Mouse (Mus musculus) limb, embryonic 13.5 days (tissue): ENCODE results near the gene Camk1d. TPM values are rescaled to one million over a fixed set of nuclear protein-coding genes. Genes with fewer than 3 reads are reported as not detected.
A peak's percentile ranks its signal among the peaks of the same experiment; 100 is the strongest.
"Not testable (repeated sequence)": the region's sequence is repeated elsewhere in the genome, so short reads cannot be mapped to it uniquely, and the experiment has no call there.

Experiments
- ATAC-seq: fragments of 200-750 bp; cut with Nextera tagmentation; 2 replicates; pipeline ENCODE4 v1.8.0; 2017; ENCODE audit warnings: low read depth, moderate number of reproducible peaks, moderate TSS enrichment; ENCODE audit not compliant: low FRiP score
- H3K27ac ChIP-seq: fragments of 300-500 bp; sonication (generic); 2 replicates; pipeline ENCODE4 v1.5.1; 2015; ENCODE audit warnings: inconsistent platforms, mild to moderate bottlenecking, moderate library complexity
- H3K27me3 ChIP-seq: fragments of 300-500 bp; sonication (generic); 2 replicates; pipeline ENCODE4 v1.6.1; 2015; ENCODE audit warnings: mild to moderate bottlenecking, inconsistent platforms
- H3K36me3 ChIP-seq: fragments of 300-500 bp; sonication (generic); 2 replicates; pipeline ENCODE4 v1.6.1; 2015; ENCODE audit warnings: inconsistent platforms, mild to moderate bottlenecking, moderate library complexity
- H3K4me1 ChIP-seq: fragments of 300-500 bp; sonication (generic); 2 replicates; pipeline ENCODE4 v1.6.1; 2015; ENCODE audit warnings: inconsistent platforms
- H3K4me2 ChIP-seq: fragments of 300-500 bp; sonication (generic); replicated peaks from 2 replicates; pipeline ENCODE4 v1.6.1; 2015; ENCODE audit warnings: inconsistent platforms, mild to moderate bottlenecking, moderate library complexity
- H3K4me3 ChIP-seq: fragments of 300-500 bp; sonication (generic); 2 replicates; pipeline ENCODE4 v1.5.1; 2015; ENCODE audit warnings: moderate library complexity, mild to moderate bottlenecking, inconsistent platforms
- H3K9ac ChIP-seq: fragments of 300-500 bp; sonication (generic); 2 replicates; pipeline ENCODE4 v1.6.1; 2015; ENCODE audit warnings: mild to moderate bottlenecking, inconsistent platforms
- H3K9me3 ChIP-seq: fragments of 300-500 bp; sonication (generic); 2 replicates; pipeline ENCODE4 v1.6.1; 2016; ENCODE audit warnings: inconsistent platforms
- WGBS: fragments of 180-500 bp; shearing (Covaris S2); methylation state at CpG from one replicate; pipeline ENCODE4 v1.1.7; 2015; 5-methylcytosine and 5-hydroxymethylcytosine counted together
- polyA plus RNA-seq: library from polyadenylated mRNA; unstranded; fragments of >200 nt; fragmentation: Nextera tagmentation; extraction: Ambion mirVana; gene quantifications from 2 replicates; pipeline ENCODE4 v1.2.1, GENCODE M21; 2015

The Camk1d gene
- polyA plus RNA-seq, 1 experiment from 2014 or later = 2.9 TPM

GRCm38 (mm10) chr2:5602044-5602443, 112.3 kb downstream of the Camk1d start:
- H3K27ac ChIP-seq = no peak overlapping the region
- no peaks in the 10 kb centered on the region for H3K36me3 ChIP-seq
- WGBS = 85% methylated on average over 1 of the region's 1 CpGs
- no peak overlapping the region for H3K4me3 ChIP-seq
- no peak overlapping the region for H3K9ac ChIP-seq
- H3K9me3 ChIP-seq = no peaks in the 10 kb centered on the region
- peaks cover 24% of the 10 kb centered on the region for H3K4me1 ChIP-seq
- no peak overlapping the region for H3K4me2 ChIP-seq
- no peaks in the 10 kb centered on the region for H3K27me3 ChIP-seq
- ATAC-seq = no peak

- not testable (repeated sequence) for H3K4me3 ChIP-seq, H3K9ac ChIP-seq, H3K4me2 ChIP-seq, H3K27ac ChIP-seq, H3K27me3 ChIP-seq, H3K9me3 ChIP-seq, ATAC-seq, H3K36me3 ChIP-seq
- WGBS = 13% methylated on average over 2 of the region's 2 CpGs
- H3K4me1 ChIP-seq = peaks cover 24% of the 10 kb centered on the region
Observed at GRCm38 (mm10) chr2:5601243-5601642, 113.1 kb downstream of the Camk1d start.

- Histone ChIP-seq H3K36me3 (no peaks in the 10 kb centered on the region), H3K9ac (no peak overlapping the region), H3K4me3 (no peak overlapping the region), H3K27ac (no peak overlapping the region), H3K9me3 (no peaks in the 10 kb centered on the region), H3K27me3 (no peaks in the 10 kb centered on the region), H3K4me2 (no peak overlapping the region), H3K4me1 (peaks cover 24% of the 10 kb centered on the region)
- WGBS = 65% methylated on average over 8 of the region's 8 CpGs
- no peak; the same call in 1 of the 2 replicates for ATAC-seq
Observed at GRCm38 (mm10) chr2:5600183-5600962, 113.9 kb downstream of the Camk1d start.

GRCm38 (mm10) chr2:5599713-5600112, 114.6 kb downstream of the Camk1d start:
- WGBS = 33% methylated on average over 4 of the region's 4 CpGs

GRCm38 (mm10) chr2:5598533-5598932, 115.8 kb downstream of the Camk1d start:
- Histone ChIP-seq H3K27me3 (no peaks in the 10 kb centered on the region), H3K9ac (no peak overlapping the region), H3K36me3 (no peaks in the 10 kb centered on the region), H3K4me1 (peaks cover 24% of the 10 kb centered on the region), H3K27ac (no peak overlapping the region), H3K9me3 (no peaks in the 10 kb centered on the region), H3K4me2 (no peak overlapping the region), H3K4me3 (no peak overlapping the region)
- ATAC-seq = no peak
- WGBS = 93% methylated on average over 5 of the region's 5 CpGs

More at GRCm38 (mm10) chr2:5599713-5600112, 114.6 kb downstream of the Camk1d start:
- no peak overlapping the region for H3K27ac ChIP-seq
- no peaks in the 10 kb centered on the region for H3K27me3 ChIP-seq
- H3K4me3 ChIP-seq = no peak overlapping the region
- H3K36me3 ChIP-seq = no peaks in the 10 kb centered on the region
- peaks cover 24% of the 10 kb centered on the region for H3K4me1 ChIP-seq
- H3K9me3 ChIP-seq = no peaks in the 10 kb centered on the region
- no peak for ATAC-seq
- no peak overlapping the region for H3K9ac ChIP-seq
- H3K4me2 ChIP-seq = no peak overlapping the region

- no peak overlapping the region for H3K4me2 ChIP-seq
- H3K4me3 ChIP-seq = no peak overlapping the region
- no peaks in the 10 kb centered on the region for H3K27me3 ChIP-seq
- WGBS = 47% methylated on average over 12 of the region's 12 CpGs
- H3K4me1 ChIP-seq = peaks cover 24% of the 10 kb centered on the region
- H3K9ac ChIP-seq = no peak overlapping the region
- no peak overlapping the region for H3K27ac ChIP-seq
- H3K9me3 ChIP-seq = no peaks in the 10 kb centered on the region
- ATAC-seq = no peak
- H3K36me3 ChIP-seq = no peaks in the 10 kb centered on the region
Observed at GRCm38 (mm10) chr2:5596882-5597281, 117.4 kb downstream of the Camk1d start.

- H3K9ac ChIP-seq = no peak overlapping the region
- H3K27me3 ChIP-seq = no peaks in the 10 kb centered on the region
- H3K4me1 ChIP-seq = peaks cover 15% of the 10 kb centered on the region
- ATAC-seq = no peak
- no peaks in the 10 kb centered on the region for H3K36me3 ChIP-seq
- no peak overlapping the region for H3K27ac ChIP-seq
- WGBS = 93% methylated on average over 8 of the region's 8 CpGs
- H3K4me2 ChIP-seq = no peak overlapping the region
- no peaks in the 10 kb centered on the region for H3K9me3 ChIP-seq
- H3K4me3 ChIP-seq = no peak overlapping the region
Observed at GRCm38 (mm10) chr2:5595356-5596191, 118.7 kb downstream of the Camk1d start.

GRCm38 (mm10) chr2:5592461-5593136, 121.7 kb downstream of the Camk1d start:
- Histone ChIP-seq H3K27me3 (no peaks in the 10 kb centered on the region), H3K4me3 (no peak overlapping the region), H3K4me2 (no peak overlapping the region), H3K27ac (no peak overlapping the region), H3K9ac (no peak overlapping the region), H3K9me3 (no peaks in the 10 kb centered on the region), H3K36me3 (no peaks in the 10 kb centered on the region), H3K4me1 (0 out of 2 replicates have a peak, but pooled peaks cover 3% of the 10 kb centered on the region)
- ATAC-seq = no peak
- WGBS = 82% methylated on average over 6 of the region's 6 CpGs

- no peak overlapping the region for H3K9ac ChIP-seq
- 0 out of 2 replicates have a peak, but pooled peaks cover 3% of the 10 kb centered on the region for H3K4me1 ChIP-seq
- no peaks in the 10 kb centered on the region for H3K36me3 ChIP-seq
- H3K4me3 ChIP-seq = no peak overlapping the region
- no peak overlapping the region for H3K4me2 ChIP-seq
- 66% methylated on average over 5 of the region's 5 CpGs for WGBS
- no peak overlapping the region for H3K27ac ChIP-seq
- H3K27me3 ChIP-seq = no peaks in the 10 kb centered on the region
- no peaks in the 10 kb centered on the region for H3K9me3 ChIP-seq
- no peak for ATAC-seq
Observed at GRCm38 (mm10) chr2:5590074-5590473, 124.2 kb downstream of the Camk1d start.

GRCm38 (mm10) chr2:5589163-5589562, 125.2 kb downstream of the Camk1d start:
- ATAC-seq = no peak
- Histone ChIP-seq H3K9ac (no peak overlapping the region), H3K4me2 (no peak overlapping the region), H3K4me3 (no peak overlapping the region), H3K27ac (no peak overlapping the region), H3K27me3 (no peaks in the 10 kb centered on the region), H3K4me1 (0 out of 2 replicates have a peak, but pooled peaks cover 3% of the 10 kb centered on the region), H3K9me3 (no peaks in the 10 kb centered on the region), H3K36me3 (no peaks in the 10 kb centered on the region)
- WGBS = 75% methylated on average over 5 of the region's 5 CpGs

GRCm38 (mm10) chr2:5588329-5588982, 125.9 kb downstream of the Camk1d start:
- WGBS = 67% methylated on average over 8 of the region's 8 CpGs
- ATAC-seq = peak; percentile 64
- no peaks in the 10 kb centered on the region for H3K36me3 ChIP-seq

More at GRCm38 (mm10) chr2:5588329-5588982, 125.9 kb downstream of the Camk1d start:
- no peak overlapping the region for H3K4me2 ChIP-seq
- H3K4me1 ChIP-seq = 0 out of 2 replicates have a peak, but pooled peaks cover 3% of the 10 kb centered on the region
- H3K9ac ChIP-seq = no peak overlapping the region
- H3K4me3 ChIP-seq = no peak overlapping the region
- no peaks in the 10 kb centered on the region for H3K27me3 ChIP-seq
- no peak overlapping the region for H3K27ac ChIP-seq
- no peaks in the 10 kb centered on the region for H3K9me3 ChIP-seq
